Mouse (Mus musculus) mouse embryonic stem cell (cell line): ENCODE data around the gene Usp45.
"Not testable (repeated sequence)": the region's sequence is repeated elsewhere in the genome, so short reads cannot be mapped to it uniquely, and the experiment has no call there.

Source experiments
- in situ Hi-C, 2 experiments: fragments of 300-500 bp; cut with MboI; formaldehyde crosslinking; loops; 1 replicate in 1 of 2; 3 replicates in 1 of 2; pipeline ENCODE4 v1.14.3; 2019 to 2020; ENCODE audit warnings: low sequenced_read_pairs in 2 of 2, low pct_unique_long_range_greater_than_20kb in 1 of 2, mixed read lengths in 1 of 2; ENCODE audit not compliant: unreplicated experiment in 1 of 2

Gene Usp45

GRCm38 (mm10) chr4:21766863-21767304 is at the start of gene Usp45, which contains the start of gene Tstd3:
TSS of gene Usp45 (plus strand) at chr4:21767156.
TSS of gene Tstd3 (minus strand) at chr4:21767212.
- in situ Hi-C loops, result no loop called here

GRCm38 (mm10) chr4:21722752-21723334 is 44.1 kb upstream of the Usp45 start:
- in situ Hi-C loops, result no loop called here

GRCm38 (mm10) chr4:21726912-21727614 is 39.9 kb upstream of the Usp45 start:
- in situ Hi-C loops, result no loop called here

- in situ Hi-C loops, result no loop called here
These were observed 39.3 kb upstream of the Usp45 start, which contains the start of gene Ccnc for GRCm38 (mm10) chr4:21727615-21728165. TSS of gene Ccnc (plus strand) at chr4:21727701.

GRCm38 (mm10) chr4:21739169-21739568 is 27.8 kb upstream of the Usp45 start:
- in situ Hi-C loops, result no loop called here

- in situ Hi-C loops, result not testable (repeated sequence)
These were observed 22.8 kb upstream of the Usp45 start for GRCm38 (mm10) chr4:21744142-21744541.

- in situ Hi-C loops, result no loop called here
These were observed 21.2 kb upstream of the Usp45 start for GRCm38 (mm10) chr4:21745723-21746122.

- in situ Hi-C loops, result no loop called here
These were observed 11.7 kb upstream of the Usp45 start for GRCm38 (mm10) chr4:21755123-21755789.

- in situ Hi-C loops, result no loop called here
These were observed 8.1 kb upstream of the Usp45 start for GRCm38 (mm10) chr4:21758860-21759259.

GRCm38 (mm10) chr4:21761416-21762160 is 5.4 kb upstream of the Usp45 start:
- in situ Hi-C loops, result no loop called here

GRCm38 (mm10) chr4:21763827-21764226 is 3.1 kb upstream of the Usp45 start:
- in situ Hi-C loops, result no loop called here

- in situ Hi-C loops, result no loop called here
These were observed 639 bp upstream of the Usp45 start for GRCm38 (mm10) chr4:21766171-21766862.

- in situ Hi-C loops, result no loop called here
These were observed 4.1 kb downstream of the Usp45 start for GRCm38 (mm10) chr4:21771064-21771463.

- in situ Hi-C loops, result no loop called here
These were observed 5.3 kb downstream of the Usp45 start for GRCm38 (mm10) chr4:21772306-21772705.

GRCm38 (mm10) chr4:21776091-21776945 is 9.4 kb downstream of the Usp45 start:
- in situ Hi-C loops, result no loop called here

GRCm38 (mm10) chr4:21776946-21777265 is 9.9 kb downstream of the Usp45 start:
- in situ Hi-C loops, result no loop called here
